Mouse (Mus musculus): ENCODE data around the gene Myt1l.

- TF ChIP-seq CTCF (IDR thresholded peaks at IDR 0.05) (no peak), EP300 (IDR thresholded peaks at IDR 0.05) (no peak)
These were observed 1.9 kb upstream of the Myt1l start for GRCm38 (mm10) chr12:29526236-29526644.

All from lung, postnatal 0 days (tissue).